Mouse (Mus musculus) neutrophil, adult 59 days (primary cell): ENCODE results near the gene Plcl1. TPM values are rescaled to one million over a fixed set of nuclear protein-coding genes. Genes with fewer than 3 reads are reported as not detected.

Experiments
- total RNA-seq, 2 experiments: library from RNA; stranded (reverse); gene quantifications; 1 replicate in 1 of 2; 2 replicates in 1 of 2; pipeline ENCODE4 v1.2.4; 2023

Gene Plcl1
- total RNA-seq = under 1 TPM; 0.29 to 0.53 TPM

DNA sequence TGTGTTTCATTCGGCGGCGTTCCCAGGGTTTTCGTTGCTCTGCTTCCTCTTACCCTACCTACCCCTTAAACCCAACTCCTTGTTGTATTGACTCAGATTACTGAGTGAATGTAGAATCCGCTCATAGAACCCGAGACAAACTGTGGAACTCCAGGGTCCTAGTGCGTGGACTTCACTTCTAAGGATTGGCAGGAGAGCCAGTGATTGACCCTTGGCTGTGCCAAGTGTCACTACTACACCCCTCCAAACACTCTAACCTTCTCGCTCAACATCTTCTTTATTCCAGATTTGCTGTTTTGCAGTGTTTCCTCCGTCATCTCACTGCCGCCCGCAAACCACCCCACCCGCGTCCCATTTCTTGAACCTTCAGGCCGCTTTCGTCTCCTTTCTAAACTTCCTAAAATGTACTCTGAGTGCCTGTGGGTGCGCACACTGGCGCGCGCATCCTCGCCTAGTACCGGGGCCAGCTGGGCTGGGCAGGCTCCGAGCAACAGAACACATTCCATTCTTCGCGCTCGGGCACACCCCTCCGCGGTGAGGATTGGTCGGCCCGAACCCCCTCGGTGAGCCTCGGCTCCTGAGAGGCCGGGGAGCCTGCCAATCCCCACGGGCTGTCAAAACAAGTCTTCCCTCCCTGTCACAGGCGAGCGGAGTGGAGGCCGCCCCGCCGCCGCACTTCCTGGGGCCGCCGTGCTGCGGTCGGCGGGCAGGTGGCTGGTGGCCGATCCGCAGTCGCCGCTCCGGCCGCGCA is at the start of gene Plcl1:
TSS of gene Plcl1 (plus strand) at position 650 of the 751 bp plus-strand sequence.

GRCm38 (mm10) chr1:55363044-55363565 is 42.6 kb upstream of the Plcl1 start, which contains the start of gene Boll:
Gene Boll, minus strand, starts transcription at chr1:55363469.

Other genes with a start within 250 kb of the Plcl1 start
- gene Rftn2, start 179.1 kb upstream of the Plcl1 start, total RNA-seq = 1 to 10 TPM in 1 of 2 experiments, under 1 TPM in 1; 0.40 to 1.1 TPM
- 1 to 10 TPM; 1.8 to 2.1 TPM for gene Mars2, start 168.7 kb upstream of the Plcl1 start, total RNA-seq
- gene Boll, start 42.5 kb upstream of the Plcl1 start, total RNA-seq = not detected